Mouse (Mus musculus) adipocyte (in vitro differentiated cells): ENCODE measurements around the gene Srsf3.
A peak's percentile ranks its signal among the peaks of the same experiment; 100 is the strongest.
"Not testable (repeated sequence)": the region's sequence is repeated elsewhere in the genome, so short reads cannot be mapped to it uniquely, and the experiment has no call there.

Experiments
- DNase-seq: peaks from one replicate; pipeline ENCODE4 v3.0.0-alpha.2; 2016; ENCODE audit warnings: low spot score

The Srsf3 gene

GRCm38 (mm10) chr17:29063988-29064285 is 31.5 kb downstream of the Srsf3 start:
- no peak for DNase-seq

- no peak for DNase-seq
These were observed 33.0 kb downstream of the Srsf3 start for GRCm38 (mm10) chr17:29065245-29065940.

- DNase-seq, result no peak
These were observed 33.5 kb downstream of the Srsf3 start for GRCm38 (mm10) chr17:29065971-29066370.

GRCm38 (mm10) chr17:29067416-29067815 is 35.0 kb downstream of the Srsf3 start:
- not testable (repeated sequence) for DNase-seq

GRCm38 (mm10) chr17:29067847-29068246 is 35.4 kb downstream of the Srsf3 start:
- no peak for DNase-seq

GRCm38 (mm10) chr17:29069063-29069462 is 36.6 kb downstream of the Srsf3 start:
- no peak for DNase-seq

- no peak for DNase-seq
These were observed 39.4 kb downstream of the Srsf3 start for GRCm38 (mm10) chr17:29071820-29072219.

GRCm38 (mm10) chr17:29072701-29073307 is 40.4 kb downstream of the Srsf3 start:
- DNase-seq, result no peak

GRCm38 (mm10) chr17:29073313-29073712 is 40.9 kb downstream of the Srsf3 start:
- no peak for DNase-seq

GRCm38 (mm10) chr17:29074085-29074484 is 41.7 kb downstream of the Srsf3 start:
- no peak for DNase-seq

GRCm38 (mm10) chr17:29076235-29076634 is 43.8 kb downstream of the Srsf3 start:
- no peak for DNase-seq

- DNase-seq, result peak; percentile 74
These were observed 45.5 kb downstream of the Srsf3 start for GRCm38 (mm10) chr17:29077786-29078509.

GRCm38 (mm10) chr17:29078519-29079383 is 46.3 kb downstream of the Srsf3 start:
- peak; percentile 97 for DNase-seq

- DNase-seq, result no peak
These were observed 48.6 kb downstream of the Srsf3 start for GRCm38 (mm10) chr17:29080758-29081617.

GRCm38 (mm10) chr17:29081618-29082381 is 49.4 kb downstream of the Srsf3 start:
- no peak for DNase-seq

- no peak for DNase-seq
These were observed 51.2 kb downstream of the Srsf3 start for GRCm38 (mm10) chr17:29083586-29083985.

- DNase-seq, result no peak
These were observed 52.2 kb downstream of the Srsf3 start for GRCm38 (mm10) chr17:29084656-29085055.

GRCm38 (mm10) chr17:29085266-29085665 is 52.8 kb downstream of the Srsf3 start:
- DNase-seq, result no peak

- no peak for DNase-seq
These were observed 54.5 kb downstream of the Srsf3 start for GRCm38 (mm10) chr17:29086916-29087315.

- no peak for DNase-seq
These were observed 58.3 kb downstream of the Srsf3 start, which contains the start of gene Cdkn1a for GRCm38 (mm10) chr17:29090776-29091175. Gene Cdkn1a (plus strand): TSS chr17:29090976.
